Mouse (Mus musculus) heart, adult 18-20 months (tissue): ENCODE measurements around the gene Cflar. TPM values are rescaled to one million over a fixed set of nuclear protein-coding genes. Genes with fewer than 3 reads are reported as not detected.
A peak's percentile ranks its signal among the peaks of the same experiment; 100 is the strongest.

Experiments
- DNase-seq, 2 experiments: peaks; one replicate each; pipeline ENCODE4 v3.0.0; 2021 to 2022; ENCODE audit warnings: mixed read lengths in 1 of 2
- total RNA-seq, 2 experiments: library from RNA; stranded (reverse); gene quantifications; 2 replicates each; pipeline ENCODE4 v1.2.3; 2021

Gene Cflar
- total RNA-seq, 2 experiments from 2014 or later, result 65.2 to 75.0 TPM

DNA sequence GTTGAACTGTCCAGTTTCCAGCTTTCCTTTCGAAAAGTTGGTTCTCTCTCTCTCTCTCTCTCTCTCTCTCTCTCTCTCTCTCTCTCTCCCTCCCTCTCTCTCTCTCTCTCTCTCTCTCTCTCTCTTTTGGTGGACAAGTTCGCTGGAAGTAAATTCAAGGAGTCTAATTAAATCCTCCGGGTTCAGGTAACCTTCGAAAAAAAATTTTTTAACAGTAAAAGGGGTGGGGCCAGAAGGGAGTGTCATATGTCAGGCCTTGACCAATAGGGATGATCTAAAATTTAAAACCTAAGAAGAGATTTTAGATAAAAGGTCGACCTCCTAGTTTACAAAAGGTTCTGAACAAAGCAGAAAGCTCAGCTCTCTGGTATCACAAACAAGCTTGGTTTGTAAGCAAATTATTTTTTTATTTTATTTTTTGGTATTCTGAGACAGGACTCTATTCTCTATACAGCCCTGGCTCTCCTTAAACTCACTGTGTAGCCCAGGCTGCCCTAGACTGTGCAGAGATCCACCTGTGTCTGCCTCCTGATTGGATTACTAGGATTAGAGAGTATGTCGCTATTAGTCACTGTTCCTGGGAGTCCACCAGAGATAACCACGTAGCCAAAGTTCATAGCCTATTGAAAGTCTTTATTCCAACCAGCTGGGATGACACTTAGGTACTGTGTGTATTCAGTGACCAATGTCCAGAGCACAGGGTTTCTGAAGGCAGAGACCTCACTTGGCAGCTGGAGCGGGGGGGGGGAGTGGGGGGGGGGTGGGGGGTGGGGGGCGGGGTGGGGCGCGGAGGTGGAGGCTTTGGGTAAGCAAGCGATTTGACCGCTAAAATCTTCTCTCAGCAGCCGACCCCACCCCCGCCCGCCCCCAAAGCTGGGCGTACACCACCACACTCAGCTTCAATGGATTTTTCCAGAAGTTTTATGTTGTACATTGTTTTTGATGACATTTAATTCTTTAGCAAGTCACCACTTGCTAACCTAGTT, 1.1 kb downstream of the Cflar start:
- peak; percentile 73 to 77 for DNase-seq

DNA sequence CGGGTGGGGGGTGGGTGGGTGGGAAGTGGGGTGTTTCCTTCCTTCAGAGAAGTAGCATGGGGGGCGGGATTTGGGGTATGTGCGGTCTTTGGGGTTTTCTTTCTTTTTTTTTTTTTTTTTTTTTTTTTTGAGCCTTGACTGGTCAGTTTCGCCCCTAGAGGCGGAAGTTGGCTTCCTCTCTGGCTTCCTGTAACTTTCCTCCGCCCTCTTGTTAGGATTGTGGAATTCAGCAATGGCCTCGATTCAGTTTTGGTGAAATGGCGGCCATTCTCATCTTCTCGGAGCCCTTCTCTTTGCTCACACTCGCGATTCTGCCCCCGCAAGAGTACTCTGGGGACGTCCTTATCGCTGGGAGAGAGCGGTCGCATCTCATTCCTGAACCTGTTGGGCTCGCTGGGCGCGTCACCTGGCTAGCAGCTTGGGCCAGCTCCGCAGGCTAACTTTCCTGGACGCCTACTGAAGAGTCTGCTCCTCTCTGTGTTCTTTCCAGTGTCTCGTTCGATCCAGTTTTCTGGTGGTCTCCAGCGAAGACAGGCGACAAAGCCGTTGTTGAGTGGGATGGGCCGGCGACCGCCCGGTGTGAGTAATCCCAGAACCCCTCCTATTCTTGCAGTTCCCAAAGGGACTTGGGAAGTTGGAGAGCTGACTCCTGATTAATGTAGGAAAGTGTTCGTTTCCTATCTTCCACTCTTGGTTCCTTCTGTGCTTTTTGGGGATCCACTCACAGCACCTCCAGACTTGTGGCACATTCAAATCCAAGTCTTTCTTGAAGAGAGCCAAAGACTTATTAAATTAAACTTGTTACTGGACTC, 2.0 kb downstream of the Cflar start:
- peak; percentile 86 to 87 for DNase-seq

DNA sequence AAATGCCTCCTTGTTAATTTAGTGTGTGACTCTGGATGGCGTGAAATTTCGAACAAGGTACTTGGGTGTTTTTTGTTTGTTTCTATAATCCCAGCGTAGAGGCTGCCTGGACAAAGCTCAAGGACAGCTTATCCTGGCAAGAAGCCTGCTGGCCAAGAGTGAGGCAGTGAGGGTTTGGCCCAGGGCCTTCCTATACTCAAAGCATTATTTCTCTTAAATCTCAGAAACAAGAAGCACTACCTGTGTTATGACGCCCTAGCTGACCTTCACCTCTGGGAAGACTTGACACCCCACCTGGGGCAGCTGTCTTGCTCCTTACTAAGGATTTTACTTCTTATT, 2.6 kb downstream of the Cflar start:
- peak; percentile 87 to 89 for DNase-seq

DNA sequence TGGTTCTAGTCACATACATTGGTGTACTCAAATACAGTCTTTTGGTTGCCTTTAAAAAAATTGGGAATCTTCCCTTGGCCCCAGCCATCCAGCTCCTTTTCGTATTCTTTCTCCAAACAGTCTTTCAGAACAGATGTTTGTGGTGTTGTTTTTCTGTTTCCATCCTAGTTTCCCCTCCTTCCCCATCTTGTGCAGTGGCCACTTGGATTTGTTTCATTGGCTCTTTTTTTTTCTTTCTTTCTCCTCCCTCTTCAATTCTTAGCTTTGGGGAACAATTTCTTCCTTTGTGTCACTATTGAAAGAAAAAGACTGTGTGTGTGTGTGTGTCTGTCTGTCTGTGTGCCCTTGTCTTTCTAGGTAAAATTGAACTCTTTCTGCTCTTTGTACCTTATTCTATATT, 3.1 kb downstream of the Cflar start:
- DNase-seq, result no peak

DNA sequence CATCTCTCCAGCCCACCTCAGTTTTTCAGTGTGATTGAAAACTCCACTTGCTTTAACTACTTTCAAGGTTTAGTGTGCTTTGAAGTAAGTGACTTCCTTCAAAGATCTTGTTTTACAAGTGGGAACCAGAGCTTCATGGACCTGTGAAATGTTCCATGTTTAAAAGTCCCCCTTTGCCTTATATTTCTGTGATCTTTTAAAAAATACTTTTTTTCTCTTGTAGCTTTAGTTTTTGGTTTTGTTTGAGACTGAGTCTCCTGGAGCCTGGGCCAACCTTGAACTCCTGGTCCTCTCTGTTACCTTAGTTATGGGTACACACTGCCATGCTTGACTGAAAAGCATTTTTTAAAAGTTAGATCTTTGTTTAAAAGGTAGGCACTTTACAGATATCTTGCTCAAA, 4.2 kb downstream of the Cflar start:
- no peak for DNase-seq

DNA sequence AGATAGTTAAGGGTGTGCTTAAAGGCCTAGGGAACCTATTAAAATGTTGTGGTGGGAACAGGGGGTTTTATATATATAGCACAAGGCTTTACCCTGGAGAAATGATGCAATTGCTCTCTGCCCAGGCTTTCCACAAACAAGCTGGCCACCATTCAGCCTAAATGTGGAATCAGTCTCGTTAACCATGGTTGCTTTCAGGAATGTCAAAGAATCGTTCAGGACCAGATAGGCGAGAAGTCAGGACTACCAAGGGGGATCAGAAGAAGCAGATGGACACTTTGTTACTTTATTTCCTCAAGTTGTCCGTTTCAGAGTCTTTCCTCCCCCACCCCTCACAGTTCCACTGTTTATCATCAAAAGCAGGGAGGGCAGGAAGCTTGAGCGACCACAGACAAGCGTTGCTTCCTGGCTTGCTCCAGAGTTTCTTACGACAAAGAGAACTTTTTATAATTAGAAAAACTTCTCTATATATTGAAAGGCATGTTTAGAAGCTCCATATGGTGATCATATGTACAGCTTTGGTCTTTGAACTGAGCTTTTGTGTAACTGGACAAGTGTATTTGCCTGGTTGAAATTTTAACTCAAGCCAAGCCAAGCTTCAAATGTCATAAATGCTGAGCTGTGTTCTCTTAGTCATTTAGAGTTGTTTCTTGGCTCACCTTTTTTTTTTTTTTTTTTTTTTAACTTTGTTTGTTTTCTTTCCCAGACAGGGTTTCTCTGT, 5.0 kb downstream of the Cflar start:
- DNase-seq, result no peak

DNA sequence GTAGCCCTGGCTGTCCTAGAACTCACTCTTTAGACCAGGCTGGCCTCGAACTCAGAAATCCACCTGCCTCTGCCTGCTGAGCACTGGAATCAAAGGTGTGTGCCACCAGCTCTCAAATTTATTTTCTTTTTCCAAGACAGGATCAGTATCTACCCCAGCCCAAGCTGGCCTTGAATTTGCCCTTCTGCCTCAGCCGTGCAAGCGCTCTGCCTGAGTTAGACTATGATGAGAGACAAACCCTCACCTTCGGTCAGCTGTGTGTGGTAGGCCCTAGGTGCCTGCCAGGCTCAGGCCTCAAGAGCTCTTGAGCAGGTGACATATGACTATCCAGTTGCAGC, 5.5 kb downstream of the Cflar start:
- DNase-seq, result no peak

DNA sequence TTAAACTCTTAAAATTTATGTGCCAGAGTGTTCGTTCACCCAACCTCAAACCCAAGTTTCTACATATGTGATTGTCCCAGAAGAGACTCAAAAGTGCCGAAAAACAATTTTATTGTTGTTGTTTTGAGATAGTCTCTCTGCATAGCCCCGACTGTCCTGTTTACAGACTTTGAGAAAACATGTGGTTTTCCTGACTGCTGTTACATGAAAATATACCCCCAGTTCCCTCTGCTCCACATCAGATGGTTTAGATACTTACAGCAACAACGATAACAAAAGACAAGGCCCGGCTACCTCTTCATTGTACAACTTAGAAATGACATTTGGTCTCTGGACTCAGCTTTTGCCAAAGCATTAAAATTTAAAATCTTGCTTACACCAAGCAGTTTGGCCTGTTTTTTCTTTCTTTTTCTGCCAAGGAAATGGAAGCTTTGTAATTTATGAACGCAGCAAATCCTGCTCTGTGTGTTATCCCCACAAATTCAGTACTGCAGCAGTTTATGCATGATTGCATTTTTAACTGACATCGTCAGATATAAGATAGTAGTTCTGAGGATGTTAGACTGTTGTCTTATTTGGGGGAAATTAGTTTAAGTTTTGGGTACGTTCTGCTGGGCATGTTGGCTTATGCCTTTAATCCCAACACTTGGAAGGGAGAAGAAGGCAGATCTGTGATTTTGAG, 6.4 kb downstream of the Cflar start:
- no peak for DNase-seq

DNA sequence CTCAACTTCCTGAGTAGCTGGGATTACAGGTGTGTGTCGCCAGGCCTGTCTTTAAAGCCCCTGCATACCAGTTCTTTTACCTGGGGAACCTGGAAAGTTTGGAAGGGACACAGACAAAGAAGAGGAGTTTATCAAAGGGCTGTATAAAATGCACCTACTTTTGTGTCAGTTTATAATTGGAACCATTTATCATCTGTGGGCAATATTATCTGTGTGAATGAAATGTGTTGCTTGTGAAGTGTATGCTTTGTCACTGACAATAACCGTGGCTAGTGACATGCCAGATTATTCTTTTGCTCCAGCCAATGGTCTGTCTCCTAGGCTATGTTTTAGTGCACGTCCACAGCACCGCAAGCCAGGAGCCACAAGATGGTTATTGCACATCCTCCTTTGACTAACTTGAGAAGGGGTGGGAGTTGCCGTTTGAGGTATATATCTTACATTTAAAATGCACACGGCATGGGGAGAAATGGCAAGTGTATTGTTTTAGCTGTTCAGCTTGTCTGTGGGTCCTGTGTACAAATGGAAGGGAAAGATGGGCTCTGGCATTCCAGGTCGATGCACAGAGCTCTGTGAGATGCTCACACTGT, 8.1 kb downstream of the Cflar start:
- DNase-seq, result no peak

DNA sequence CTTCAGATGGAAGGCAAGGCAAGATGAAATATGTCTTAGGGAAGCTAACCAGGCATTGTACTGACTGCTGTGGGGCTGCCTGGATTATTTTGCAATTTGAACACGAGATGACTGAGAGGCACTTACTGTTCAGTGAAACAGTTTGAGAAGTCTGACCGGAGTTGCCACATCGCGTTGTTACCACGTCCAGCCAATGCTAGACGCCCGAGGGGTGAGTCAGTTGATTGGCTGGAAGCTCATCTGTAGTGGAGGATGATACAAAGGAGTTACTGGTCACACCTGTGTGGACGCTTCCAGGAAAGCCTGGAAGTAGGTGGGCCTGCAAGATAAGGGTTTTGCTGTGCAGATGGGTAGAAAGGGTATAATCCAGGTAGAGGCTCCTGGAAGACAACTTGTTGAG, 8.8 kb downstream of the Cflar start:
- DNase-seq, result no peak

DNA sequence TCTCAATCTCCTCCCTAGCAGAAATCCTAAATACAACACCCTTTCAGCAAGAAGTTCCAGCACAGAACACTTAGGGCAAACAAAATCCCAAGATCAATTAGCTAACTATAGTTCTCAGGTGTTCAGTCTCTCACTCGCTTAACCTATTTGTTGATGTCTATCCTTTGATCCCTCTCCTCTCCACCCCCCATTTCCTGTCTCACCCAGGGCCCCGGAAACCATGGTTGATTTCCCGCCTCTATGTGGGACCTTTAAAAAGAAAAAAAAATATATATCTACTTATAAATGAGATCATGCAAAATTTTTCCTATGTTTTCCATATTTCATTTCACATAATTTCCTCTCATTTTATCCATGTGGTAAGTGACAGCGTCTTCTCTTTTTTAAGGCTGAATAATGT, 9.7 kb downstream of the Cflar start:
- DNase-seq, result no peak

DNA sequence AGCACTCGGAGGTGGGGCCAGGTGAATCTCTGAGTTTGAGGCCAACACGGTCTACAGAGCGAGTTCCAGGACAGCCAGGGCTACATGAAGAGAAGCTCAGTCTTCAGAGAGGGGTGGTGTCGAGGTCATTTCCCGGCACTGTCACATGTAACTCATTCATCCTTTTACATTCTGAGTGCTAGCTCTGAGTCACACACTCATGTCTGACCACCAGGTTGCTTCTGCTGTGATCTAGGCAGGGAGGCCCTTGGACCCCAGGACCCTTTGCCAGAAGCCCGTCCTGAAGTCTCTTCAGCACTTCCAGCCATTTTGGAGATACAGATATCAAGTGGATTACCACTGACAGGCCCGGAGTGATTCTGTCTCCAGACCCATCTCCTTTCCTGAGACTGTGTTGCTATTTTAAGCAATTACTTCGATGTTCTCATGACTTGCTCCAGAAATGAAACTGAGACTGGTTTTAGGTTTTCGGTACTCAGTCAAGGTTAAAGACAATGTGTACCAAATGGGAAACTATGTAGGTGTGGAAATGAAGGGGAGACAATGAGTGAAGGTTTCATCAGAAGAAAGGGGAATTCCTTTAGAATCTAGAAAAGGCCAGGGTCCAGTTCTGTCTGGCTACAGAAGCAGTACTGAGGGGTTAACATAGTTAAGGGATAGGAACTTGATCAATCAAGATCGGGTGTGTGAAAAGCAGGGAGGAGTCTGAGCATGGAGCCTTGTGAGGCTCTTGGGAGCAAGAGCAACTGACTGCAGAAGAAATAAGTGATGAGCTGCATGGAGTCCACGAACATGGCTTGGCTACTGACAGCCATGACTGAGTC, 11.0 kb downstream of the Cflar start:
- peak in 1 of 2 experiments; percentile 19 for DNase-seq

DNA sequence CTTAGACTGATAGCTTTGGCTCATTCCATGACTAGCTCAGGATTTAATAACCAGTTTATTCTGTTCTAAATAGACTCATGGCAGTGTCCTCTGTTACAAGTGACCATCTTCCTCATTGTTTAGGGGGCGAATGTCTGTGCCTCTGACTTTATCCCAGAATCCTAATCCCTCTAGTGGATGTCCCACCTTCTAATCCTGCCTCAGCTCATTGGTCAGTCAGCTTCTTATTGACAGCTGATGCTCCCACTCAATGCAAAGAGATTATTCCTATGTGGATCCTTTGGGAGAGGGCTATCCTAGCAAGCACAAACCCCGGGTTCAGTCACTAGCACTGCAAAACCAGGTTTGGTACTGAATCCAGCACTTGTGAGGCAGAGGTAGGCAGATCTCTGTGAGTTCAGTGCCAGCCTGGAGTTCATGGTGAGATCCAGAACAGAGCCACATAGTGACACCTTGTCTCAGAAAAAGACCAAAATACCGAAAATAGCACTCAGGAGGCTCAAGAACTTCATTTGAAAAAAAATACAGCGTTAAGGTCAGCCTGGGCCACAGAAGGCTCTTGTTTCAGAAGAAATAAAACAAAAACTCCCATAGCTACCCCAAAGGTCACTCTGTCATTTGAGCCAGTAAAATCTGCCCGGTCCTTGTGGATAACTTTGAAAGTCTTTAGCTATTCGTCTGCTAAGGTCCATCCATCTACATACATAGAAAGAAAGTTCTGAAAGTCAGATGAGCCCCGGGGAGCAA, 11.9 kb downstream of the Cflar start:
- DNase-seq, result peak in 1 of 2 experiments; percentile 26

DNA sequence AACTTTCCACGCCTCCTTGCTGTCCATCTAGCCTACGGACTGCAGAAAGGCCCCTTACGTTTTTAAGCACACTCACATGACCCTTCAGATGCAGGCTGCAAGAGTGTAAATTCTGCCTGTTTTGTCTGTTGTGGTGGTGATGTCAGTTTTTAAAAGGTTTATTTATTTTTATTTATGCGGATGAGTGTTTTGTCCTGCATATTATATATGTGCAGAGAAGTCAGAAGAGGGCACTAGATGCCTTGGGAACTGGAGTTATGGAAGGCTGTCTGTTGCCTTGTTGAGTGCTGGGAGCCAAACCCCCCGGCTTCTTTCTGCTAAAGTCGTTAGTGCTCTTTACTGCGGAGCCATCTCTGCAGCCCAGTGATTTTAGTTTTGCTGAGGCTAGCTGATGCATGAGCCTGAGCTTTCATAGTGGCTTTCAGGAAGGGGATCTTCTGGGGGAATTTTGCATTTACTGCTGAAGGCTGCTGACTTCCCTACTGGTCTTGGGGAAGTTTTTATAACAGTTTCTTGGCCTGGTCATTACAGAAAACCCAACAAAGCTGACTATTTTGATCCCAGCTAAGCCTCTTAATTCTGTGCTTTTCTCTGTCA, 12.6 kb downstream of the Cflar start:
- DNase-seq, result peak; percentile 43 to 50

DNA sequence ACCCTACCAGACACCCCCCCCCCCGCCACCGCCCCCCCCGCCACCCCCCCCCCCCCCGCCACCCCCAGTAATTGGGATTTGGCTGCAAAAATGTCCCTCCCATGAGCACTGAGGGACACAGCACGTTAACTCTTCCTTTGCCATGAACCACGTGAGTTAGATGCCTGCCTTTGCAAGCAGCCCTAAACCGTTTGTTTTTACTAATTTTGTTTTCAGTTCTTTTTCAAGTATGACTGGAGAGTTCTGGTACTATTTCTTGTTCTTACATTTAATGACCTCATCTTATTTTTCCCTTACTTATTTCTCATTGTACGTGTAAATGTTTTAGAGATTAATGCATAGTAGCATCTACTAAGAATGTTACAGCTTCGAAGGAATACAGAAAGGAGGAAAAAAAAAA, 13.2 kb downstream of the Cflar start:
- no peak for DNase-seq

DNA sequence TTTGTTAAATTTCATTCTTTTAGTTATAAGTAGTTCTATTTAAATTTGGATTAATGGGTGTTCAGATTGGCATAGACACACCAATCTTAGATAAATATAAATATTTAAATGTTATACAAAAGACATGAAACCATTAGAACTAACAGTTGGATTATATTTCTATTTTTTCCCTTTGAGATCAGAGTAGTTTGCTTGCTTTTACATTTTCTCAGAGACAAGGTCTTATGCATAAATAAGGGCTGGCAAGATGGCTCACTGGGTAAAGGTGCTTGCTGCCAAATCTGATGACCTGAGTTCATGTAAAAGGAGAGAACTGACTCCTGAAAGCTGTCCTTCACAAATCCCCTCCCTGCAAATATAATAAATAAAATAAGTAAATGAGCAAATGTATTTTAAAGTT, 13.8 kb downstream of the Cflar start:
- no peak for DNase-seq

DNA sequence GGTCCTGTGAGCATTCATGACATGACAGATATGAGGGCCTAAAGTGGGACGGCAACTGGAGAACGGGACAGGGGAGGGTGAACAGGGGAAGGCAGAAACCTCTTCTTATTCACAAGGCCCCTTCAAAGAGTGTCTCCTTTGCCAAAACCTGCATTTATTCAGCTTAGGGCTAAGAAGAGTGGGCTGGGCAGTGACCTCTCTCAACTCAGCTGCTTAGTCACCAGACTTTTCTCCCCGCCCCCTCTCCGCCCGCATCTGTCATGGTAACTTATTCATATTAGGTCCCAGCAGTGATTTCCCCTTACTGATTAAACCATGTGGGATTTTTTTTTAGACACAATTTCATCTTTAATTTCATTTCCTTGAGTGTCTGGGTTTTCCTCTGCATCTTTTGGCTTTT, 14.5 kb downstream of the Cflar start:
- DNase-seq, result peak; percentile 60 to 61

DNA sequence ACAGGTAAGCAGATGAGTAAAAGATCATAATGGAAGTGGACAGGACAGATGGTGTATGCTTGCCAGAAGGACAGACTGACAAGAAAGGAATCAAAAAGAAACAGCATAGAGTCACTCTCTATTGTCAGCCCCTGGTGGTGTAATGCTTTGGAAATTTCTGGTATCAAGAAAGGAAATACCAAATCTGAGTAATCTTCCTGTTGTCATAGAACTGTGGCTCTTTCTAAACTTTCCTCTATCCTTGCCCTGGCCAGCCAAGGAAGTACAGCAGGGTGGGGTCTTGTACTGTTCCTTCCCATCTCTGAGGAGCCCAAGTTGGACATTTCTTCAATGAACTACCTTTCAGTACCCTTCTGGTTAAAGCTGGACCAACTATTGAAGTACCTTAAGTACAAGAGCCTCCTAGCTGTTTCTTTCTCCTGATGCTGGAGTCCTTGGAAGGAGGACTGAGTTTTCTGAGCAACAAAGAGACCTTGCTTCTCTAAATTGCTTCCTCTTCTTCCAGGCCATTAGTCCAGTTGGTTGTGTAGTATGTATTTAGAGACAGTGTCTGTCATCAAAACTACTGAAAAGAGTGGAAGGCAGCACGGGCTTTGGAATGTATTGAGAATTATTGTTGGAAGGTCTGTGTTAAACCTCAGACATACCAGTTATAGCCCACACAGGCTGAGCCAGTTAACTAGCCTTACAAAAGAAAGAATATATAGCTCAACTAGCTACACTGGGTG, 15.9 kb downstream of the Cflar start:
- peak; percentile 49 to 82 for DNase-seq
